Mouse (Mus musculus) heart, adult 2 months (tissue): ENCODE results near the gene Gm42688.

Source experiments
- CTCF ChIP-seq: fragments of 200-600 bp; IDR thresholded peaks from 2 replicates; pipeline ENCODE4 v1.8.1; 2022; ENCODE audit warnings: antibody characterized with exemption, mild to moderate bottlenecking, moderate library complexity
- POLR2A ChIP-seq: fragments of 200-500 bp; IDR thresholded peaks from 2 replicates; pipeline ENCODE4 v1.6.1; 2011; ENCODE audit warnings: mild to moderate bottlenecking, low read depth, low read length, control low read depth; ENCODE audit not compliant: insufficient read depth

GRCm38 (mm10) chr6:83107566-83108400, 6.4 kb downstream of the Gm42688 start:
- TF ChIP-seq POLR2A: no peak
- peak; percentile 83 for TF ChIP-seq CTCF
